Mouse (Mus musculus) E14TG2a.4 (cell line): ENCODE measurements around the gene Clstn1.

ENCODE experiments used
- CTCF ChIP-seq: conservative IDR thresholded peaks from 2 replicates; pipeline ENCODE4 v1.5.1; 2014; ENCODE audit warnings: low read length
- NANOG ChIP-seq: IDR thresholded peaks from 2 replicates; pipeline ENCODE4 v1.6.1; 2014; ENCODE audit warnings: borderline replicate concordance, low read length, mixed read lengths

GRCm38 (mm10) chr4:149665692-149666090, 79.4 kb downstream of the Clstn1 start:
- no peak for TF ChIP-seq CTCF
- TF ChIP-seq NANOG = no peak
